Mouse (Mus musculus) bone marrow macrophage, adult 2 months (primary cell): ENCODE measurements around the gene Kcnn4.

Experiments
- CTCF ChIP-seq: IDR thresholded peaks from 2 replicates; pipeline ENCODE4 v1.5.1; 2012; ENCODE audit warnings: low read depth, mild to moderate bottlenecking, low read length, moderate library complexity
- POLR2A ChIP-seq: IDR thresholded peaks from 2 replicates; pipeline ENCODE4 v1.6.1; 2012; ENCODE audit warnings: mild to moderate bottlenecking, low read depth, low read length, borderline replicate concordance

DNA sequence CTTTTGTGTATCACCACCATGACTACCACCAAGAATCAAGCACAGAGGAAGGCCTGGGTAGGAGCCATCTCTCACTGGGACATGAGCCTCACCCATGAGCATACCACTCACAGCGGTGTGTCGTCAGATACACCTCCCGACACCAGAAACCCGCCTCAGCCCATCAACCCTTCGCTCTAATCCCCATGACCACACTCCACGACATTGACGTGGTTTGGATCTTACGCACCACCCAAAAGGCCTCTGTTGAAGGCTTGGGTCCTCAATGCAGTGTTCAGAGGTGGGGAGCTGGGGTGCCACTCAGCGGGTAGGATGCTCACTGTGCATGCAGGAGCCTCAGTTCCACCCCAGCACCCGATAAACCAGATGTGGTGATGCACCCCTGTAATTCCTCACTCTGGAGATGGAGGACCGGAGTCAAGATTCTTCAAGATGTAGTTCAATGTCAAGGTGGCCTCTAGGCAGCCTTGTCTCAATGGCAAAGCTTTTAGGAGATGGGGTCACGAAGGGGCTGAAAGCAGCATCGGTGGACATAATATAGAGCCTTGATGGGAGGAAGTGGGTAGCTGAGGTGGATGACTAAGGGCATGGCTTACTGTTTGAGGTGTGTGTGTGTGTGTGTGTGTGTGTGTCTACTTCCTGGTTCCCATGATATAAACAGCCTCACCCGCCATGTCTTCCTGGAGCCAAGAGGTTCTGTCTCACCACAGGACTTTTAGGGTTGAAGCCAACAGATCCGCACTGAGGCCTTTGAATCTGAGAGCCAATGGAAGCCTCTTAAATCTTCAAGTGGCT lies 60.7 kb downstream of the Kcnn4 start:
- TF ChIP-seq CTCF (no peak), POLR2A (no peak)
